31 mouse cellular contexts compared by ENCODE assay signal in genomic region chr12:42306429-42306828, GRCm38 (mm10).
"Had no signal": no experiment of that assay in that cellular context is flagged by ENCODE, and none has a peak within 500 bp of the region (broad histone marks: within the 10 kb centered on the region; RNA-seq: fewer than 3 reads in every experiment).

No protein-coding gene starts in this region.

- DNase-seq: left cerebral cortex, postnatal 4 days; liver; liver, embryonic 13.5 days; liver, postnatal 0 days; lung, adult 18-20 months; lung, adult 2 months; lung, embryonic 14.5 days; lung, postnatal 10 days; lung, postnatal 14 days; lung, postnatal 36 days; lung, postnatal 4 days had no signal

- ATAC-seq: liver, embryonic 12.5 days; liver, postnatal 0 days; lung, postnatal 0 days; midbrain, embryonic 13.5 days; midbrain, embryonic 15.5 days; midbrain, embryonic 16.5 days had no signal

- H3K36me3 ChIP-seq: limb, embryonic 10.5 days; limb, embryonic 12.5 days; limb, embryonic 13.5 days; limb, embryonic 15.5 days; liver, embryonic 12.5 days; liver, embryonic 13.5 days; liver, embryonic 15.5 days; lung, embryonic 15.5 days; midbrain, embryonic 10.5 days; midbrain, embryonic 12.5 days; midbrain, embryonic 13.5 days; midbrain, embryonic 15.5 days; neural tube, embryonic 12.5 days had no signal

- H3K4me3 ChIP-seq: limb, embryonic 10.5 days; limb, embryonic 12.5 days; limb, embryonic 13.5 days; limb, embryonic 15.5 days; liver, embryonic 12.5 days; liver, embryonic 13.5 days; liver, embryonic 15.5 days; lung, embryonic 15.5 days; megakaryocyte, embryonic 14.5 days; midbrain, embryonic 10.5 days; midbrain, embryonic 12.5 days; midbrain, embryonic 13.5 days; midbrain, embryonic 15.5 days; myocyte; neural tube, embryonic 12.5 days had no signal

- H3K27me3 ChIP-seq: limb, embryonic 12.5 days; limb, embryonic 13.5 days; limb, embryonic 15.5 days; liver, embryonic 12.5 days; liver, embryonic 13.5 days; liver, embryonic 15.5 days; lung, embryonic 15.5 days; megakaryocyte, embryonic 14.5 days; midbrain, embryonic 12.5 days; midbrain, embryonic 13.5 days; midbrain, embryonic 15.5 days; neural tube, embryonic 12.5 days had no signal

- H3K4me2 ChIP-seq: limb, embryonic 12.5 days; limb, embryonic 13.5 days; limb, embryonic 15.5 days; liver, embryonic 11.5 days; liver, embryonic 12.5 days; liver, embryonic 13.5 days; liver, embryonic 15.5 days; lung, embryonic 14.5 days; lung, embryonic 15.5 days; midbrain, embryonic 11.5 days; midbrain, embryonic 12.5 days; midbrain, embryonic 13.5 days; midbrain, embryonic 15.5 days; neural tube, embryonic 12.5 days had no signal

- H3K9ac ChIP-seq: limb, embryonic 12.5 days; limb, embryonic 13.5 days; limb, embryonic 15.5 days; liver, embryonic 12.5 days; liver, embryonic 13.5 days; liver, embryonic 14.5 days; liver, embryonic 15.5 days; liver, postnatal 0 days; lung, embryonic 14.5 days; lung, embryonic 15.5 days; midbrain, embryonic 12.5 days; midbrain, embryonic 13.5 days; midbrain, embryonic 15.5 days; neural tube, embryonic 12.5 days had no signal

- H3K9me3 ChIP-seq: limb, embryonic 10.5 days; limb, embryonic 12.5 days; limb, embryonic 15.5 days; liver, embryonic 12.5 days; liver, embryonic 13.5 days; liver, embryonic 15.5 days; lung, embryonic 15.5 days; megakaryocyte, embryonic 14.5 days; midbrain, embryonic 10.5 days; midbrain, embryonic 13.5 days; midbrain, embryonic 15.5 days; neural tube, embryonic 12.5 days had no signal

- H3K4me1 ChIP-seq: limb, embryonic 10.5 days; limb, embryonic 12.5 days; limb, embryonic 13.5 days; limb, embryonic 15.5 days; liver, embryonic 12.5 days; liver, embryonic 13.5 days; liver, embryonic 15.5 days; lung, embryonic 15.5 days; megakaryocyte, embryonic 14.5 days; midbrain, embryonic 10.5 days; midbrain, embryonic 12.5 days; midbrain, embryonic 13.5 days; midbrain, embryonic 15.5 days; neural tube, embryonic 12.5 days had no signal

- H3K27ac ChIP-seq: limb, embryonic 10.5 days; limb, embryonic 12.5 days; limb, embryonic 13.5 days; limb, embryonic 15.5 days; liver, embryonic 12.5 days; liver, embryonic 13.5 days; liver, embryonic 14.5 days; liver, embryonic 15.5 days; lung, embryonic 15.5 days; macrophage; midbrain, embryonic 10.5 days; midbrain, embryonic 12.5 days; midbrain, embryonic 13.5 days; midbrain, embryonic 15.5 days; neural tube, embryonic 12.5 days had no signal
